In the genomic region with DNA sequence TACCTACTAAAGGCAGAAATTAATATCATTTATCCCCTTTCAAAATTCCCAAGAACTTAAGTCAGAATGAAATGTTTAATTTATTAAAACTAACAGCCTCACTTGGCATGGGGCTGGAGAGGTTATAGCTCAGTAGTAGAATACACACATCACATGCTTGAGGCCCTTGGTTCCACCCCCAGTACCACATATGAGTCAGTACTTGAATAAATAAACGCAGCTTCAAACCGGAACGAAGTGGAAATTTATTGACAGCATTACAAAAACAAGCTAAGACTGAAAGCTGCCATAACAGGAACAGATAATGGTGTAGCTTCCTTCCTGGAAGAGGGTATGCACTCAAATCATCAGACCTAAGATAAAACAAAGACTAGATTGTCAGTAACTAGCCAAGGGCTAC, we compare ENCODE assay signal across 27 mouse cellular contexts. TPM values are rescaled to one million over a fixed set of nuclear protein-coding genes. Genes with fewer than 3 reads are reported as not detected.
A peak's percentile ranks its signal among the peaks of the same experiment; 100 is the strongest.
DNase-seq lines count a peak whose midpoint lies in the region; ATAC-seq lines count a peak whose summit lies in the region.
"Had no signal": no experiment of that assay in that cellular context is flagged by ENCODE, and none has a peak within 500 bp of the region (broad histone marks: within the 10 kb centered on the region; RNA-seq: fewer than 3 reads in every experiment).

No protein-coding gene starts in this region.

- no peak overlapping the region for H3K9ac ChIP-seq in hindbrain, embryonic 13.5 days
- H3K9ac ChIP-seq: forebrain, embryonic 13.5 days; hindbrain, embryonic 14.5 days; intestine, embryonic 15.5 days had no signal

- 88% methylated on average over 3 of the region's 3 CpGs for WGBS in hindbrain, embryonic 13.5 days

- no peaks in the 10 kb centered on the region for H3K9me3 ChIP-seq in hindbrain, embryonic 13.5 days
- H3K9me3 ChIP-seq: forebrain, embryonic 10.5 days; forebrain, embryonic 13.5 days; hindbrain, embryonic 10.5 days; intestine, embryonic 15.5 days had no signal

- peaks cover 4% of the 10 kb centered on the region; the same call in 1 of the 2 replicates for H3K36me3 ChIP-seq in hindbrain, embryonic 13.5 days
- H3K36me3 ChIP-seq: intestine, embryonic 15.5 days had no signal

- peak; percentile 37 for DNase-seq in 416B (ENCODE audit: low read depth)
- no peak for DNase-seq in right cerebral cortex, postnatal 4 days
- DNase-seq in right cerebral cortex, adult 18-20 months: no peak
- DNase-seq: adrenal gland, postnatal 10 days; adrenal gland, postnatal 36 days; B cell, adult 2 months; cerebellum, adult 18-20 months; cerebellum, adult 9-10 months; cerebellum, postnatal 14 days; gastrocnemius, postnatal 10 days; gastrocnemius, postnatal 36 days; heart, postnatal 36 days; kidney, adult 11 months had no signal

- no peak overlapping the region for H3K27ac ChIP-seq in hindbrain, embryonic 13.5 days
- H3K27ac ChIP-seq: forebrain, embryonic 10.5 days; forebrain, embryonic 13.5 days; hindbrain, embryonic 10.5 days; hindbrain, embryonic 14.5 days; hindbrain, postnatal 0 days; intestine, embryonic 15.5 days had no signal

- ATAC-seq in CD4-positive, CD25-positive, alpha-beta regulatory T cell, adult 4 months: peak; percentile 89
- peak; percentile 87 for ATAC-seq in activated CD4-positive, CD25-positive, alpha-beta regulatory T cell, adult 4 months
- ATAC-seq in hindbrain, embryonic 13.5 days (ENCODE audit: low FRiP score): no peak
- ATAC-seq: forebrain, embryonic 13.5 days; forebrain, embryonic 16.5 days; hindbrain, postnatal 0 days; intestine, embryonic 15.5 days had no signal

- H3K27me3 ChIP-seq in hindbrain, embryonic 13.5 days: no peaks in the 10 kb centered on the region
- H3K27me3 ChIP-seq: forebrain, embryonic 13.5 days; intestine, embryonic 15.5 days had no signal

- H3K4me3 ChIP-seq in hindbrain, embryonic 13.5 days: no peak overlapping the region
- H3K4me3 ChIP-seq: forebrain, embryonic 10.5 days; forebrain, embryonic 13.5 days; hindbrain, embryonic 10.5 days; intestine, embryonic 15.5 days had no signal

- H3K4me1 ChIP-seq in hindbrain, embryonic 13.5 days (replicated peaks): no peaks in the 10 kb centered on the region
- H3K4me1 ChIP-seq: forebrain, embryonic 10.5 days; forebrain, embryonic 13.5 days; hindbrain, embryonic 10.5 days; intestine, embryonic 15.5 days had no signal

- no peak overlapping the region for H3K4me2 ChIP-seq in hindbrain, embryonic 13.5 days
- H3K4me2 ChIP-seq: forebrain, embryonic 13.5 days; heart, embryonic 11.5 days; hindbrain, embryonic 14.5 days; intestine, embryonic 15.5 days had no signal

RNA-seq across cellular contexts. Expression of a gene that starts 6.3 kb away (rescaled TPM):
- 1,000 to 10,000 TPM in 1 of 2 experiments, 100 to 1,000 TPM in 1; 487 to 1,066 TPM for polyA plus RNA-seq in CD4-positive, CD25-positive, alpha-beta regulatory T cell, adult 4 months (2017; shearing (Covaris generic))
- polyA plus RNA-seq in activated CD4-positive, CD25-positive, alpha-beta regulatory T cell, adult 4 months (2017; shearing (Covaris generic)): 1,000 to 10,000 TPM in 1 of 2 experiments, 100 to 1,000 TPM in 1; 652 to 1,206 TPM
- 349 and 381 TPM in 2 replicates for polyA plus RNA-seq in hindbrain, embryonic 13.5 days (2015; fragmentation: Nextera tagmentation; extraction: Ambion mirVana)

RNA-seq across cellular contexts. Expression of a gene that starts 18.7 kb away (rescaled TPM):
- polyA plus RNA-seq in CD4-positive, CD25-positive, alpha-beta regulatory T cell, adult 4 months (2017; shearing (Covaris generic)): 10 to 100 TPM; 34.4 to 38.5 TPM
- 10 to 100 TPM; 33.8 to 46.6 TPM for polyA plus RNA-seq in activated CD4-positive, CD25-positive, alpha-beta regulatory T cell, adult 4 months (2017; shearing (Covaris generic))
- 33.6 and 36.2 TPM in 2 replicates for polyA plus RNA-seq in hindbrain, embryonic 13.5 days (2015; fragmentation: Nextera tagmentation; extraction: Ambion mirVana)

RNA-seq across cellular contexts. Expression of a gene that starts 35.1 kb away (rescaled TPM):
- polyA plus RNA-seq in CD4-positive, CD25-positive, alpha-beta regulatory T cell, adult 4 months (2017; shearing (Covaris generic)): 10 to 100 TPM; 23.9 to 29.3 TPM
- polyA plus RNA-seq in activated CD4-positive, CD25-positive, alpha-beta regulatory T cell, adult 4 months (2017; shearing (Covaris generic)): 10 to 100 TPM; 19.3 to 27.4 TPM
- 24.2 and 25.0 TPM in 2 replicates for polyA plus RNA-seq in hindbrain, embryonic 13.5 days (2015; fragmentation: Nextera tagmentation; extraction: Ambion mirVana)

RNA-seq across cellular contexts. Expression of a gene that starts 42.8 kb away (rescaled TPM):
- not detected for polyA plus RNA-seq in CD4-positive, CD25-positive, alpha-beta regulatory T cell, adult 4 months (2017; shearing (Covaris generic))
- polyA plus RNA-seq in activated CD4-positive, CD25-positive, alpha-beta regulatory T cell, adult 4 months (2017; shearing (Covaris generic)): not detected
- polyA plus RNA-seq in hindbrain, embryonic 13.5 days (2015; fragmentation: Nextera tagmentation; extraction: Ambion mirVana): 0.10 TPM in 1 of 2 replicates, not detected in the other
- polyA plus RNA-seq: embryonic facial prominence, embryonic 11.5 days; forebrain, embryonic 10.5 days; forebrain, embryonic 13.5 days; forebrain, embryonic 16.5 days; heart, embryonic 14.5 days; heart, postnatal 0 days; hindbrain, embryonic 10.5 days; hindbrain, embryonic 14.5 days; intestine, embryonic 15.5 days had no signal
